Mouse (Mus musculus) cerebellum, postnatal 25 days (tissue): ENCODE data around the gene Misp.

Experiments
- DNase-seq, 2 experiments: peaks; one replicate each; pipeline ENCODE4 v3.0.0; 2021; ENCODE audit warnings: mixed read lengths in 2 of 2

Gene Misp

DNA sequence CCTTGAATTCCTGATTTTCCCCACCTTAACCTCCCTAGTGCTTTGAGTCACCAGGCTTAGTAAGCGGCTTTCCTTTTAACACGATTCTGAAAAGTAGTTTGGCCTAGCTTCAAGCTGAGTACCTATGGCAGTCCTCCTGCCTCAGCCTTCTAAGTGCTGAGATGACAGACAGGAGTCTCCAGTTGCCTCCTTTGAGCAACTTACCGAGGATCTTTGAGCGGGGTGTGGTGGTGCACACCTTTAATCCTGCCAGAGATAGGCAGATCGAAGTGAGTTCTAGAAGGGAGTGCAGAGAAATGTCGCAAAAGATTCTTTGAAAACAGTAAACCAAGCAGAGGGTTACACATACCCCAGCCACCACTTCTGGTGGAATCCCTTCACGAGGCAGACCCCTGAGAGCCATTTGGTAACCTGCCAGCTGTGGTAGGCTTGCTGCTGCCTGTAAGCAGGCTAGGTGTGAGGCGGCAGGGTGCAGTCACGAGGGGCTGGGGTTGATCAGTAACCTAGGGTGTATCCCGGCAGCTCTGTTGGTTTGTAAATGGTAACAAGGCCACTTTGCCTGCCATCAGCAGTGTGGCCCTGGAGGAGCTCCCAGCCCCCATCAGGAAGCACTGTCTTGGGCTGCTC, 34.9 kb downstream of the Misp start:
- DNase-seq = peak; percentile 44 to 53

DNA sequence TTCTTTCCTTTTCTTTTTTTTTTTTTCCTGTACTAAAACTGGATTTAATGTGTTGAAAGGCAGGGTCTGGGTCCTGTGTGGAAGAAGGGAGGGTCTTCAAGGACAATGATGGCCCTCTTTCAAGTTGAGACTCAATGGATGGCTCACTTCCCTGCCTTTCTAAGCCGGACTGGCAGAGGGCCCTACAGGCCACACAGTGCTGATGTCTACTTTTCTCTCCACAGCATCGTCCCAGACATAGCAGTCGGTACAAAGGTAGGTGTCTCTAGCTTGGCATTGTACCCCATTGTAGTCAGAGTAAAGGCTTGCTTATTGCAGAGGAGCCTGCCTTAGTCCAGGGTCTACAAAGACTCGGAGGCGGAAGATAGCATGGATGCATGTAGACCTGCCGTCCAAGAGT, 35.5 kb downstream of the Misp start:
- no peak for DNase-seq

DNA sequence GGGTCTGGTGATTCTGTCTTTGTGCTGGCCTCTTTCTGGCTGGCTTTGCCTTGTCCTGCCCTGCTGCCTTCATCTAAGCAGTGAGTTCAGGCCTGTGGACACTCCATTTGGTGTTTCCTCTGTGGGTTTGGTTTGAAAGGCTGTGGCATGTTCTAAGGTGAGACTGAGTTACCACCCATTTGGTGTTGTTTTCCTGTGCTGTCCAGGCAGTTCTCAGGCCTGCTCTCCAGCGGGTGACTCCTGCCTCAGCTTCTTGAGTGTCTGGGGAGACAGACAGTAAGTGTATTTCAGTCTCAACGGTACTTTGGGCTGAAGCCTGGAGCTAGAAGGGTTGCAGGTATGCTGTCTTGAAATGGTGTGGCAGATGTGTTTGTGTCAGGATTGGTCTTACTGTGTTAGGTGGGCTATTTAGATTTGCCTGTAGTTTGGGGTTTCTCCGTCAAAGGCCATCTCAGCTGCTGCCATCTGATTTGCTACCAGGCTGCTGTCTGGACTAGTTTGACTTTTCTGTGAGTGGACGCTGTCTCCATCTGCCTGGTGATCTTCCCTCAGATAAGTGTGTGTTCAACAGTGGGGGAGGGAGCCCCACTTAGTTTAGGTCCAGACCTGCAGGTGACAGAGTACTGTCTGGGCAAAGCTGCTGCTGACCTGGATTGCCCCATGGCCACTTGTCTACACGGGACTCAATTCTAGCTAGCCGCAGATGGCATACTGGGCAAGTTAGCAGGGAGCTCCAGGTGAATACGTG, 36.1 kb downstream of the Misp start:
- DNase-seq = no peak

DNA sequence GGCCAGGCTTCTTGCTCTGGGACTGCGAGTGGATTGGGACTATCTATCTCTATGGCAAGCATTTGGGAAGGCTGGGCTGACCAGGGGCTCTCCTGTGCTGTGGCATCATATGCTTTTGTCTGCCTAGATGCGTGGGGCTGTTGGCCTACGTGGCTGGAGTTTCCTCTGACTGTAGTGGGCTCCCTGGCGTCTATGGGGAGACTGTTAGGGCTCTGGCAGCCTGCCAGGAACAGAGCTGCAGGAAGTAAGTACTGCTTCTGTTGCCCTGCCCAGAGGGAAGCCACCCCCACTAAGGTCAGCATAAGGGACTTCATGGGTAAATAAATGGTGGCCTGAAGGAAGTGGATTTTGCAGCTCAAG, 36.6 kb downstream of the Misp start:
- peak; percentile 55 to 65 for DNase-seq

DNA sequence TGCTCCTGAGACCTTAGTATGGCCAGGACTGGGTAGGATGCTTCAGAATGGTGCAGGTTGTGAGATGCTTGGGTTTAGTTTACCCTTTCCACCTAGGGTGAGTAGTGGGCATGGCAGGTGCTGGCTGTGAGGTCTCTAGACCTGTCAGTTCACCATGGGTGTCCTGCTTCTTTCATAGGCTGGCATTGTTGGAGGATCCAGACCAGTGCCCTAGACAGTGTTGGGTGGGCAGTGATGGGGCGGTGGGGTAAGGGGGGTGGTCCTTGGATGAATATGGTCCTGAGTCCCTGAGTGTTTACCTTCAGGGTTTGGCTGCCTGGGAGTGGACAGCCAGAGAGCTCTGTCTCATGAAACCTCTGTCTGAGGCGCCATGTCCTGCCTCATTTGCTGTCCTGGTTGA, 37.1 kb downstream of the Misp start:
- no peak for DNase-seq

DNA sequence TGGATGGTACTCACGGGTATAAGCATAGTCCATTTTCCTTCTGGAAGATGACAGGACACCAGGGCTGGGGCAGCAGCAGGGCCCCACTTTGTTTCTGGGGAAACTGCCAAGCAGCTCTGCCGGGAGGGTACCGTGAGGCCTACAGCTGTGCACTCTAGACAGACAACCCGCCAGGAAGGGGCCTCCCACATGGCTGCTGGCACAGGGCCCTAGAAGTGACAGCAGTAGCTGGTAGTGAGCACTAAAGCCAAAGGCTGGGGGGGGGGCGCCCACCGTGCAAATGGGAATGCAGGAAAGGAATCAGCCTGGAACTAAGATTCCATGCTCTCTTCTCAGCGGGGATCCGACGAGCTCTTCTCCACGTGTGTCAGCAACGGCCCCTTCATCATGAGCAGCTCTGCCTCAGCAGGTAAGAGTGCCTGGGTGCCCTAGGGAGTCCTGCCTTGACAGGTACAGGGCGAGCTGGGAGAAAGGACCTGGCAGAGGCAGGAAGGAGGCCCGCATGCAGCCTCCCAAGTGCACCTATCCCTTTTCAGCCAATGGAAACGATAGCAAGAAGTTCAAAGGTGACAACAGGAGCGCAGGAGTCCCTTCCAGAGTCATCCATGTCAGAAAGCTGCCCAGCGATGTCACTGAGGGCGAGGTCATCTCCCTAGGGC, 37.8 kb downstream of the Misp start:
- DNase-seq = peak; percentile 58 to 74

DNA sequence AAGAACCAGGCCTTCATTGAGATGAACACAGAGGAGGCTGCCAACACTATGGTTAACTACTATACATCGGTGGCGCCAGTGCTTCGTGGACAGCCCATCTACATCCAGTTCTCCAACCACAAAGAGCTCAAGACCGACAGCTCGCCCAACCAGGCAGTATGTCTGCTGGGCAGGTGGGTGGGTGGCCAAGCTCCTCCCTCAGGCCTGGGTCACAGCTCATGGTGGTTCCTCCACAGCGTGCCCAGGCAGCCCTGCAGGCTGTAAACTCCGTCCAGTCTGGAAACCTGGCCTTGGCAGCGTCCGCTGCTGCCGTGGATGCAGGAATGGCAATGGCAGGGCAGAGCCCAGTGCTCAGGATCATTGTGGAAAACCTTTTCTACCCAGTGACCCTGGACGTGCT, 38.3 kb downstream of the Misp start:
- DNase-seq = peak; percentile 39 to 42

DNA sequence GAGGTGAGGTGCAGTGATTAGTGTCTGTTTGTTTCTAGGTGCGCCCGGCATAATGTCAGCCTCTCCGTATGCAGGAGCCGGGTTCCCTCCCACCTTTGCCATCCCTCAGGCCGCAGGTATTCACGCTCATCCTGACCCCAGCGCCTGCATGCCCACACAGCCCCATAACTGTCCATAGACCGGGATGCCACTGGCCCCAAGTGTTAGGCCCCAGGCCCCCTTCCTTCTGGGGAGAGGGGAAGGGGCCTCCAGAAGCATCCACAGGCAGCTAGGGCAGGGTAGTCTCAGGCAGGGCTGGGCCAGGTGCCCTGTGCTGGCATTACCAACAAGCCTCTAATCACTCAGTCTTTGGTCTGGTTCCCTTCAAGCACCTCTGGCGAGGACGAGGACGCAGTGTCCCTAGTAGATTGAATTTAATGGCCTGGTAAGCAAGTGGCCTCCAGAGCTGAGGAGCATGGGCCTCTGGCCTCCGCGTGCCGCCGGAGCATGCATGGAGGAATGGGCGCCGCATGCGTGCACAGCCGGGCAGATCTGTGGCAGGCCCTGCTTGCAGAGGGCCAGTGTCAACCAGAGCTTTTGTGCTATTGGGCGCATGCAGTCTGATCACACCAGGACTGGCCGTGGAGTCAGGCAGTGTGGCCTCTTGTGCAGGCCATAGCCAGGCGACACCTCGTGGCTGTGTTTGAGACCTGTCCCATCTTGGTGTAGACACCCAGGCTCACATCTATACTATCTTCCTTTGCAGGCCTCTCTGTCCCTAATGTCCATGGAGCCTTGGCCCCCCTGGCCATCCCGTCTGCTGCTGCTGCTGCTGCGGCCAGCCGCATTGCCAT, 39.5 kb downstream of the Misp start:
- DNase-seq = no peak

DNA sequence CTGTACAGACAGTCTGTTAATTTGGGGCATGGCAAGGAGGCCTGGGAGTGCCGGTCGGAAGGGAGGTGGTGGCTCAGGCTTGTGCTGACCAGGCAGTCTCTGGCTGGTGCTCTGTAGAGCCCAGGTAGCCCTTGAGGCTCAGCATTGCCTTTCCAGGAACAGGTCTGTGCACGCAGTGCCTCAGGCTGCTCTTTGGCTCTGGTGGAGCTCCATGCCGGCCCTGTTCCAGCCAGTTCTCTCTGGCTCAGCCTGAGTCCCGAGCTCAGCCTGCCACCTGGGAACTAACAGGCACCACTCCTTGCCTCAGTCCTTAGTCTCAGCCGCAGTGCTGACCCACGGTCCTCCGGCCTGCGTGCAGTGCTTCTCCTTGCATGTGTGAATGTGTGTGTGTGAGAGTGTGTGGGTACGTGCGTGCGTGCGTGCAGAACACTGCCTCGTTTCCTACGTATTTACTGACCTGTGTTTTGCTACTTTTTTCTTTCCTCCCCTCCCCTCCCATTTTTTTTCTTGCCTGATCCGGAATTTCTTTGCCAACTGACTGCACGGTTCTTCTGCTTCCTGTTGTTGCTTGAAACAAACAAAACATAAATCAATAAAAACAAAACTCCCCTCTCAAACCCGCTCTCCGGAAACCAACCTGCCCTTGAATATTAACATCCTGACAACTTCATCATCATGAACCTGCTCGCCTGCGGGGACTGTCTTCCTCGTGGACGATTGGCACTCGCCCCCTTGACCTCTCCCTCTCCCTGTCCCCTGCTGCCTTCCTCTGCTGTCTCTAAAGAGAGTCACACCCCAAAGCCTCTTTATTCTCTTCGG, 40.6 kb downstream of the Misp start:
- peak; percentile 84 to 86 for DNase-seq

DNA sequence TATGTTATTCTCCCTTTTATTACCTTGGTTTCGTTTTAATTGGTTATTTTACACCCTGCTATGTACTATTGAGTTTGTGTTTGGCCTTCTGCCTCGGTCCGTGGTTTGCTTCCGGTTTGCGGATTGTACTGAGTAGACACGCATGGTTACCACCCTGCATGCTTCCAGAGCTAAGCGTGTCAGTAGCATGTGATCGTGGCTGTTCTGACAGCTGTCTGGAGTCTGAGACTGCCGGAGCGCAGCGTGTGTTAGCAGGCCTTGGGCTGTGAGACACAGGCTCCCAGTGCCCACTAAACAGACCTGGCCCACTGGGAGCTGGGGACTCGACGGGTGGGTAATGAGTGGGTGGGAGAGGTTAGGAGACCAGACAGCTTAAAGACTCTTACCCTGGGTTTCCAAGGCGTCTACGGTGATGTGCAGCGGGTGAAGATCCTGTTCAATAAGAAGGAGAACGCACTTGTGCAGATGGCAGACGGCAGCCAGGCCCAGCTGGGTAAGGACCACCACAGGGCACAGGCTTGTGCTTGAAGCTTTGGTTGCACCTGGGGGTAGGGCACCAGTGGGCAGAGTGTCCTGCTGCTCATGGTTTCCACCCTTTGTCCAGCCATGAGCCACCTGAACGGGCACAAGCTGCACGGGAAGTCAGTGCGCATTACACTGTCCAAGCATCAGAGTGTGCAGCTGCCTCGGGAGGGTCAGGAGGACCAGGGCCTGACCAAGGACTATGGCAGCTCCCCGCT, 41.4 kb downstream of the Misp start:
- peak in 1 of 2 experiments; percentile 27 for DNase-seq

DNA sequence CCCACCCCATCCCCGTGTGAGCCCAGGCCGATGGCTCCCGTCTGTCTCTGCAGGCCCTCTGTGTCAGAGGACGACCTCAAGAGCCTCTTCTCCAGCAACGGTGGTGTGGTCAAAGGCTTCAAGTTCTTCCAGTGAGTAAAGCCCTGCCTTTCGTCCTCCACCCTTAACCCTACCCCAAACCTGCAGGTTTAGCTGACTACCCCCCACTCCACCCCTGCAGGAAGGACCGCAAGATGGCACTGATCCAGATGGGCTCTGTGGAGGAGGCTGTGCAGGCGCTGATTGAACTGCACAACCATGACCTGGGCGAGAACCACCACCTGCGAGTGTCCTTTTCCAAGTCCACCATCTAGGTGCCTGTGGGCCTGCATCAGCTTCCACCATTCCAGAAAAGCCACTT, 42.1 kb downstream of the Misp start:
- peak in 1 of 2 experiments; percentile 30 for DNase-seq

DNA sequence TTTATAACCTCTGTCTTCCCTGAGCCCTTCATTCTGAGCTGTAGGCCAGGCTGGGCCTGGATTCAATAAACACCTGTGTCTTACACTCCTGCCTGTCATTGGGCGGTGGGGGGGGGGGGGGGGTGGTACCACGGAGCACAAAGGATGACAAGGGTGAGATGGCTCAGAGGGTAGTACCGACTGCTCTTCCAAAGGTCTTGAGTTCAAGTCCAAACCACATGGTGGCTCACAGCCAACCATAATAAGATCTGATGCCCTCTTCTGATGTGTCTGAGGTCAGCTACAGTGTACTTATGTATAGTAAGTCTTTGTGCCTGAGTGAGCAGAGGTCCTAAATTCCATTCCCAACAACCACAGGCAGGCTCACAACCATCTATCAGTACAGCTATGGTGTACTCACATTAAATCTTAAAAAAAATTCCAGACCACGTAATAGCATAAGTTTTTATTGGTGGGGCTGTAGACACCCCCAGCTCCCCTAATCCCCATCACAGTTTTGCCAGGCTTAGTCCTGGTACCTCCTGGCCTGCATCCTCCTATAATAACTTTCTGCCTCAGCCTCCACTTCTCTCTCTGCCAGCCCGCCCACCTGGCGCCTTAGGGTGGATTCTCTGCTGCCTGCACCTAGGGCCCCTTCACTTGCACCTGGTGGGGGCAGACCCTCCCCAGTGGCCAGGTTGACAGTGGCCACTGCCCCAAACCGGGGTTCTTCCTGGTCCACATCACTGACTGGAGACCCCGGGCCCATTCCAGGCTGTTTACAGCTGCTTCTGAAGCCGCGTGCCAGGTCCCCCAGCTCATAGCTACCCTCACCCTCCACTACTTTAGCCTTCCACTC, 43.8 kb downstream of the Misp start:
- DNase-seq = no peak

DNA sequence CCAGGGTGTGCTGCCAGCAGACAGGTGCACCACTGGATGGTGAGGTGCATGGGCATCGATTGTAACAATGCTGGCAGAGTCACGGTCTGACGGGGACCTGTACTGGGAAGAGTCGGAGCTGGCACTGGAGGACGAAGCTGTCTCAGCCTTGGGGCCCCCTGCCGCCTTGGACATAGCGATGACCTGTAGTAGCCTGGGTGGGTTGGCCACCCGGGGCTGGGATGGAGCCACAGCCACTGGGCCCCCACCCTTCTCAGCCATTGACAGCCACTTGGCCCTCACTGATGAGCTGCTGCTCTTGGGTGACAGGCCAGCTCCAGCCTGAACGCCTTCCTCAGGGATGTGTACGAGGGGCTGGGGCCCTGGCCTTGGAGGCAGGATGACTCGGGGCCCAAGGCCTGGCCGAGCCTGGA, 44.4 kb downstream of the Misp start:
- no peak for DNase-seq

DNA sequence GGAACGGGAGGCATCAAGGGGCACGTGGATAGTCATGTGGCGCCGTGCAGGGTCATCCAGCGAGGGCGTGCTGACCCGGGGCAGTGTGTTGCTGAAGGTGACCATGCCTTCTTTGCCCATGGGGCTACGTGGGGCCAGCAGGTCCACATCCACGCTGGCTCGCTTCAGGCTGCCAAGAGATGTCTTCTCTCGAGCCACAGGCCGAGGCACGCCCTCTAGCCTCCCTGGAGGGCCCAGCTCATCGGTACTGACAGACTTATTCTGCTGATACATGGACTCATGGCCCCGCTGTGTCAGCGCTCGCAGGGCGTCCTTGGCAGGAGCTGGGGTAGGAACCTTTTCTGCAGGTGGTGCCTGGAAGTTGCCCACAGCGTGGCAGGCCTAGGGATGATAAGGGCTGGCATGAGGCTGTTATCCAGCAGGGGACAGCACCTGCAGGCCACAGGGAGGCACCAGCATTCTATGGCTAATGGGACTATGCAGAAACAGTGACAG, 45.1 kb downstream of the Misp start:
- DNase-seq = peak; percentile 63 to 66

DNA sequence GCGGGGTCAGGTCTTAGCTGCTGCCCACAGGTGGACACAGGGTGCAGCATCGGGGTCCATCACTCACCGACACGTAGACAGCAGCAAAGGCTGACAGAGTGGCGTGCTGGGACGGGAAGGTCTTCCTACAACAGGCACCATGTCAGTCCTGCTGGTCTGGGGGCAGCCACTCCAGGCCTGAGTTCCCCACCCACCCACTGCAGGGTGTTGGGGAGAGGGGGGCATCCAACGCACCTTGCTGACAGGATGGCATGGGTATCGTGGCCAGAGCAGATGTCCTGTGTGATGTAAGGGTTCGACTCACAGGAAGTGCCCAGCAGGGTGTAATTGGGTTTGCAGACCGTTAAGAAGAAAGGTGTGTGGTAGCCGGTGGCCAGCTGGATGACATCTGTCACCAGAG, 45.8 kb downstream of the Misp start:
- DNase-seq = no peak

DNA sequence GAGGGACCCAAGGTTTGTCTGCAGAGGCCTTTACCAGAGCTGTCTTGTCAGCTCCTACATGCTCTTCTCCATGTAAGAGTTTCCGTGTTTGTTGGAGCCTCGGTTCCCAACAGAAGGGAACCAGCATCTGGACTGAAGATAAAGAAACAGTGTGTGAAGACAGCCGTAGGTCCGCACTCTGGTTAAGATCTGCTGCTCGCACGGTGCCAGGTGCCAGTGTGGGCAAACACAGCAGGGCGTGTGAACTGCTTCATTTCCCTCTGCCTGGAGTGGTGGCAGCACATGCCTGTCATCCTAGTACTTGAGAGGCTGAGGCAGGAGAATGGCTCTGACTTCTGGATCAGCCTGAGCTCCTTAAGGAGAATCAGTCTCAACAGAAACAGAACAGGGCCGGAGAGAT, 51.1 kb downstream of the Misp start:
- DNase-seq = no peak

DNA sequence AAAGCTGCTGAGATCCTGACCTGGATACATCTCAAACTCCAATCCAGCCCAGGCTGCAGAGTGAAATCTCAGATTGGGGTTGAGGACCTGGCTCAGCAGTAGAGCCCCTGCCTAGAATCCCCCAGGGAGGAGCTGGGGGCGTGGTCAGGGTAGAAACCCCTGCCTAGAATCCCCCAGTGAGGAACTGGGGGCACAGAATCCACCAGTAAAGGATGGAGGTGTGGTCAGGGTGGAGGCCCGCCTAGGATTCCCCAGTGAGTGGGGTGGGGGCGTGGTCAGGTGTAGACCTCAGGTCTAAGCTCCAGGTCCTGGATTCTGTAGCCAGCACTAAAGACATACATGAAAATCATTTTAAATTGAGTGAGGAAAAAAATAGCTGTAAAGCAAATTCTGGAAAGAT, 52.1 kb downstream of the Misp start:
- no peak for DNase-seq

DNA sequence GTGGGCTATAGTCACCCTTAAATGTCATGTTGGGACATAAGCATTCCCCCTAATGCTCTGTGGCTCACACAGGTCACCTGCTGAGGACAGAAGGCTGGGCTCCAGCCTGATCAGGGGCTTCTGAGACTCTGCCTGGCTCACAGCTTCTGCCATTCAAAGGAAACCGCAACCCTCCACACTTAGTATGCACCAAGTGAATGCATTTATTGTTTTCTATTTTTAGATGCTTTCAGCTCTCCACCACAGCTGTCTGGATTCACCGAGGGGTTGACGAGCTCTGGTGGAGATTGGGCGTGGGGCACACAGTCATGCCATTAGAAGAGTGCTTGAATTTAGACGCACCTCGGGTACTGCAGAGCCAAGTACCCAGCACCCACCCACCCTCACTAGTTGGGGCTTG, 52.5 kb downstream of the Misp start:
- no peak for DNase-seq

DNA sequence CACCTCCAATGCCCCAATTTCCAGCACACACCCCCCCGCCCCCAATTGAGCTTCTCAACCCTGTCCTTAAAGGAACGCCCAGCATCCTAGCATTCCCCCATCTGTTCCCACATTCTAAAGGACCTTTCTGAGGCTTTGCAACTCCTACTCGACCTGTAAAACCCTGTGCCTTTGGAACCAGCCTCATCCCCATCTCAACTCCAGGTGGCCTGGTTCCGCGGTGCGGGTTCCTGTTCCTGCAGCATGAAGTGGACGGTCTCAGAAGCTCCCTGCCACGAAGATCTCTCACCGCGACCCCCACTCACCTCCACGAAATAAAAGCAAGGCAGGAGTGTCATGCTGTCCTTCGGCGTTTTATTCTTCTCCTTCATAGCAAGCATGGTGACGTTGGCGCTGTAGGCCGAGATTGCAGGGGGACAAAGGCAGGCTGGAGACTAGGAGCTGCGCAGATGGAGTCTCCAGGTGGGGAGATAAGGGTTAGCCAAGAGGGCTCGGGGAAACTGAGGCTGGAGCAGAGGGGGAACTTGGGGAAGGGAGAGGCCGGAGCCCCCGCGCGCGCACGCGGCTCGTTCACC, 53.0 kb downstream of the Misp start:
- no peak for DNase-seq

DNA sequence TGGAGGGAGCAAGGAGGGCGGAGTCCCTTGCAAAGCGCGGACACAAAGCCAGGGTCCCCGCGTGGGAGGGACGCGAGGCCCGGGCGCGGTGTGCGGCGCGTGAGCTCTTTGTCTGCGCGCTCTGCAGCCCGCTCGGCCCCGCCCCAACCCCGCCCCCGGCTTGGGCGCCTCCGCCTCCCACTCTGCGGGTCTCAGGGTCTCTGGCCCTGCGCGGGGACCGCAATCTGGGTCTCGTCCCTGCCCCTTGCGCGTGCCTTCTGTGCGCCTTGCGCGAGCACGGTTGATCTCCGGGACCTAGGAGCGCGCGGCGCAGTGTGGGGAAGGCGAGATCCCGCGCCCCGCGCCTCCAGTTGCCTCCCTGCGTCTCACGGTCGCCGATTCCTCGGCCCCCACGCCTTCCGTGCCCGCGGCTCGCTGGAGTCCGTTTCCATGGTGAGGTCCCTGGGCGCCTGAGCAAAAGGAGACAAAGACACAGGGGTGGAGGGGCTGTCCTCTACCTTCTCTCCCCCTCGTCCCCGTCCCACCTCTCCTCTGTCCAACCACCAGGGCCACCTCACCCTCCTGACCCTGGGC, 53.6 kb downstream of the Misp start, which contains the start of the genes Prtn3 and Plppr3:
Gene Prtn3 (plus strand): TSS at position 187 of the 573 bp plus-strand sequence.
Gene Plppr3 (minus strand): TSS at position 345 of the 573 bp plus-strand sequence.
- peak; percentile 64 to 68 for DNase-seq
